In genomic region chr2:3169403-3169747, GRCm38 (mm10) we compare ENCODE assay signal across 23 mouse cellular contexts. TPM values are rescaled to one million over a fixed set of nuclear protein-coding genes. Genes with fewer than 3 reads are reported as not detected.
DNase-seq lines count a peak whose midpoint lies in the region; ATAC-seq and TF ChIP-seq lines count a peak whose summit lies in the region.
"Had no signal": no experiment of that assay in that cellular context is flagged by ENCODE, and none has a peak within 500 bp of the region (broad histone marks: within the 10 kb centered on the region; RNA-seq: fewer than 3 reads in every experiment).

No protein-coding gene starts in this region.

- no peak for TF ChIP-seq CTCF in left cerebral cortex, adult 2 months (IDR thresholded peaks at IDR 0.05)
- no peak for TF ChIP-seq CTCF in hindbrain, postnatal 0 days (IDR thresholded peaks at IDR 0.05; ENCODE audit: low read depth)
- no peak for TF ChIP-seq CTCF in olfactory bulb, adult 2 months (IDR thresholded peaks at IDR 0.05; ENCODE audit: insufficient read depth, low read depth, low read length)

- H3K27ac ChIP-seq in left cerebral cortex, adult 2 months: peak overlapping the region; percentile 37; the same call in 1 of the 2 replicates
- H3K27ac ChIP-seq in forebrain, embryonic 16.5 days (ENCODE audit: low read length): peak overlapping the region; percentile 77
- H3K27ac ChIP-seq in hindbrain, postnatal 0 days: peak overlapping the region; percentile 72; the same call in 1 of the 2 replicates
- H3K27ac ChIP-seq in olfactory bulb, adult 2 months (ENCODE audit: insufficient read depth, low read depth, low read length): peak overlapping the region; percentile 74
- H3K27ac ChIP-seq: intestine, embryonic 15.5 days; kidney, embryonic 15.5 days; neural tube, embryonic 12.5 days; stomach, embryonic 15.5 days had no signal

- intact Hi-C loops in left cerebral cortex, adult 2 months (cut with DNase I): no loop called here

- no peak for DNase-seq in left cerebral cortex, adult 2 months (ENCODE audit: extremely low spot score in 1 of 2, low spot score in 2 of 2)
- no peak for DNase-seq in left cerebral cortex, adult 11 months (ENCODE audit: low spot score)
- no peak for DNase-seq in hindbrain, postnatal 0 days (ENCODE audit: low spot score)
- no peak for DNase-seq in adrenal gland, postnatal 10 days
- no peak for DNase-seq in kidney, postnatal 36 days
- DNase-seq: adrenal gland, adult 2 months; cerebellum, adult 8-10 months; gastrocnemius, postnatal 10 days; heart, adult 11 months; heart, postnatal 36 days; layer of hippocampus, postnatal 36 days; left cerebral cortex, postnatal 4 days; liver; right cerebral cortex, postnatal 25 days; thymus, adult 18-20 months had no signal

- no peaks in the 10 kb centered on the region for H3K9me3 ChIP-seq in forebrain, embryonic 16.5 days (ENCODE audit: control insufficient read depth, low read length)
- no peaks in the 10 kb centered on the region for H3K9me3 ChIP-seq in hindbrain, postnatal 0 days (ENCODE audit: low read length)
- H3K9me3 ChIP-seq: intestine, embryonic 15.5 days; kidney, embryonic 15.5 days; neural tube, embryonic 12.5 days; stomach, embryonic 15.5 days had no signal

- H3K27me3 ChIP-seq in forebrain, embryonic 16.5 days (replicated peaks; ENCODE audit: control insufficient read depth, insufficient read depth, low read length): no peaks in the 10 kb centered on the region
- H3K27me3 ChIP-seq in hindbrain, postnatal 0 days (ENCODE audit: insufficient read depth, low read length): no peaks in the 10 kb centered on the region
- H3K27me3 ChIP-seq: intestine, embryonic 15.5 days; kidney, embryonic 15.5 days; neural tube, embryonic 12.5 days; stomach, embryonic 15.5 days had no signal

- no peaks in the 10 kb centered on the region for H3K36me3 ChIP-seq in forebrain, embryonic 16.5 days (ENCODE audit: control insufficient read depth, insufficient read depth)
- no peaks in the 10 kb centered on the region for H3K36me3 ChIP-seq in hindbrain, postnatal 0 days (ENCODE audit: insufficient read depth, low read length)
- H3K36me3 ChIP-seq: intestine, embryonic 15.5 days; kidney, embryonic 15.5 days; neural tube, embryonic 12.5 days; stomach, embryonic 15.5 days had no signal

- ATAC-seq in forebrain, embryonic 16.5 days: peak; percentile 39; the same call in 1 of the 2 replicates
- peak; percentile 39 for ATAC-seq in hindbrain, postnatal 0 days
- ATAC-seq: intestine, embryonic 15.5 days; lung, postnatal 0 days had no signal

- H3K9ac ChIP-seq in forebrain, embryonic 16.5 days (replicated peaks; ENCODE audit: low read depth, low read length): no peak overlapping the region
- no peak overlapping the region for H3K9ac ChIP-seq in hindbrain, postnatal 0 days (replicated peaks; ENCODE audit: low read length)
- H3K9ac ChIP-seq: intestine, embryonic 15.5 days; kidney, embryonic 15.5 days; neural tube, embryonic 12.5 days; stomach, embryonic 15.5 days had no signal

- peaks cover 23% of the 10 kb centered on the region for H3K4me1 ChIP-seq in forebrain, embryonic 16.5 days (replicated peaks; ENCODE audit: control insufficient read depth, insufficient read depth, low read length)
- peaks cover 13% of the 10 kb centered on the region; the same call in 1 of the 2 replicates for H3K4me1 ChIP-seq in hindbrain, postnatal 0 days (ENCODE audit: insufficient read depth, low read length)
- peaks cover 27% of the 10 kb centered on the region for H3K4me1 ChIP-seq in olfactory bulb, adult 2 months (ENCODE audit: control insufficient read depth, insufficient read depth, low read length)

- H3K4me2 ChIP-seq in forebrain, embryonic 16.5 days (ENCODE audit: low read length): peak overlapping the region; percentile 39
- H3K4me2 ChIP-seq in hindbrain, postnatal 0 days (ENCODE audit: low read depth, low read length): peak overlapping the region; percentile 38; the same call in 1 of the 2 replicates
- H3K4me2 ChIP-seq: intestine, embryonic 15.5 days; kidney, embryonic 15.5 days; neural tube, embryonic 12.5 days; stomach, embryonic 15.5 days had no signal

- WGBS in forebrain, embryonic 16.5 days: 61% methylated on average over 3 of the region's 3 CpGs
- 47% methylated on average over 3 of the region's 3 CpGs for WGBS in hindbrain, postnatal 0 days
- WGBS in olfactory bulb, adult 2 months: 33% methylated on average over 3 of the region's 3 CpGs

- TF ChIP-seq POLR2A in olfactory bulb, adult 2 months (IDR thresholded peaks at IDR 0.05; ENCODE audit: insufficient read depth, low read depth, low read length): no peak

- H3K4me3 ChIP-seq in left cerebral cortex, adult 2 months: no peak overlapping the region
- H3K4me3 ChIP-seq in forebrain, embryonic 16.5 days (replicated peaks; ENCODE audit: low read length): no peak overlapping the region
- H3K4me3 ChIP-seq in hindbrain, postnatal 0 days (ENCODE audit: low read length): no peak overlapping the region
- H3K4me3 ChIP-seq in olfactory bulb, adult 2 months (ENCODE audit: insufficient read depth, low read depth, low read length): no peak overlapping the region
- H3K4me3 ChIP-seq: intestine, embryonic 15.5 days; kidney, embryonic 15.5 days; neural tube, embryonic 12.5 days; stomach, embryonic 15.5 days had no signal

RNA-seq across cellular contexts. Expression of gene Fam171a1, which starts 55.4 kb away (rescaled TPM):
- 10 to 100 TPM; 71.5 to 72.8 TPM for total RNA-seq in left cerebral cortex, adult 2 months (2021)
- polyA plus RNA-seq in forebrain, embryonic 16.5 days (2015; fragmentation: Nextera tagmentation; extraction: Ambion mirVana): 30.8 and 32.3 TPM in 2 replicates
- total RNA-seq in hindbrain, postnatal 0 days (2014; rRNA removed): 56.5 and 60.3 TPM in 2 replicates
- 32.7 and 35.4 TPM in 2 replicates for polyA plus RNA-seq in hindbrain, postnatal 0 days (2015; fragmentation: Nextera tagmentation; extraction: Ambion mirVana)
- polyA plus RNA-seq in olfactory bulb, adult 2 months (2012; ENCODE audit: insufficient read depth, insufficient read length, low replicate concordance, missing spikeins): not detected in 2 replicates
- 10 to 100 TPM; 26.0 to 31.5 TPM for total RNA-seq in adrenal gland, postnatal 10 days (2021)
- total RNA-seq: monocyte, adult 5-6 weeks had no signal
